Mouse (Mus musculus) inflammation-experienced regulatory T-cells, adult 6 months (primary cell): Measurements from ENCODE around the gene Eml4. TPM values are rescaled to one million over a fixed set of nuclear protein-coding genes. Genes with fewer than 3 reads are reported as not detected.

Source experiments
- ATAC-seq: one replicate; pipeline ENCODE4 v1.8.0; 2017
- polyA plus RNA-seq, 3 experiments: library from polyadenylated mRNA; unstranded; fragments of 100-300 nt; shearing (Covaris generic); gene quantifications; one replicate each; pipeline ENCODE4 v1.2.1; 2017

Eml4 gene
- polyA plus RNA-seq, 3 experiments from 2014 or later = 13.1 to 20.9 (median 19.4) TPM

GRCm38 (mm10) chr17:83382752-83383151, 32.0 kb downstream of the Eml4 start:
- no peak for ATAC-seq

DNA sequence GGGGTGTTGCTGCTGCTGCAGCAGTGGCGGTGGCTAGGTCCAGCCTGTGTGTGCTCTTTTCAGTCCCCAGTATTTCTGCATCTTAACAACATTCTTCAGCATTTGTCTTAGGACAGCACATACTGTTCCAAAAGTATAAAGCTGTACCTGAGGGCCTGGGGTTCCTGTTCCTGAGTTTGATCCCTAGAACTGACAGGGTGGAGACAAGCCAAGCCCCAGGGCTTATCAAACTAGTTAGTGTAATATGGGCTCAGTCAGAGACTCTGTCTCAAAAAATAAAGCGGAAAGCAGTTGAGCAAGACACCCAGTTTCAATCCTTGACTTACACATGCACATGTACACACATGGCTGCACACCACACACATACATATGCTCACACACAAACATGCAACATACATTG, 34.2 kb downstream of the Eml4 start:
- ATAC-seq = no peak

DNA sequence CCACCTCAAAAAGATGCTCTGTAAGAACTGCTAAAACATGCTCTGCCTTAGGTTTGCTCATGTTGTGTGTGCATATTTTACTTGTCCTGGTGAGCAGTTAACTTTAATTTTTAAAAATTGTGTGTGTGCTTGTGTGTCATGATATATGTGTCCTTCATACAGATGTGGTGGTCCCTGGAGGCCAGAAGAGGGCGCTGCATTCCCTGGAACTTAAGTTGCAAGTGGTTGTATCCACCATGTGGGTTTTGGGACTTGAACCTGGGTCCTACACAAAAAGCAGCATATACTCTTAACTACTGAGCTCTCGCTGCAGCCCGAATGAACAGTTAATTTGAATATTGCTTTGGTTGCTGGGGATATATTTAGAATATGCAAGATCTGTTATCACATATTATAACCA, 36.4 kb downstream of the Eml4 start:
- ATAC-seq = no peak

DNA sequence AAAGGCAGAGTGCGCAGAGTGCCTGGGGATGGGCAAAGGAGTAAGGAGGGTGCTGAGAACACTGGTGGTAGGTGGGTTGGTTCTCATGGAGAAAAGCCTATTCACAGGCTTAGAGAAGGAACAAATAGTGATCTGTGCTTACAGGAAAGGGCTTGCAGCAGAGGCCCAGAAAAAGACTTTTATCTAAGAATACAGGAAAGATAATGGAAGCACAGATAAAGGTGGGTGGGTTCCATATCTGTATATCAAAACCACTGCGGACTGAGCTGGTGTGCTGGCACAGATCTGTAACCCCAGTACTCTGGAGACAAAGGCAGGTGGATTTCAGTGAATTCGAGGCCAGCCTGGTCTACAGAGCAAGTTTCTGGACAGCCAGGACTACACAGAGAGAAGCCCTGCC, 43.3 kb downstream of the Eml4 start:
- no peak for ATAC-seq

DNA sequence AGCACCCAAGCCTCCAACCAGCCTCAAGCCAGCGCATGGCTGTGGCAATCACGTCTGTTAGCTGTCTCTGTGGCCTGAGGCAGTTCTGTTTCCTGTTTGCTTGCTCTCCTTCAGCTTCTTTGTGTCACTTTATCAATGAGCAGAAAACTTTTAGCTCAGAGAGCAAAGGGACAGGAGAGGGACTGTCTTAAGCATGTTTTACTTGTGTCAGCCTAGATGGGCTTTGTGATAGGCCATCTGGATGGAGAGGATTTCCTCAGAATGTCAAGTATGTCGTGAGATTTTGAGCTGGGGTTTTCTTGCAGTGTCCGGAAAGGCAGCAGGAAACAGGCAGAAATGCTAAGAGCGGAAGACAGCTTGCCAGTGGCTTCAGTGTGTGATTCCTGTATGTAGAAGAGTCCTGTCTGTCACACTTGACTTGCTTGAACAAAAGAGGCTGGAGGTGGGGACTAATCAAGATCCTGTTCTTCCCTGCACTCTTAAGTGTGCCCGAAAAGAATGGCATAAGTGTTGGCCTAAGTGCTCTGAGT, 46.9 kb downstream of the Eml4 start:
- peak; percentile 84 for ATAC-seq

DNA sequence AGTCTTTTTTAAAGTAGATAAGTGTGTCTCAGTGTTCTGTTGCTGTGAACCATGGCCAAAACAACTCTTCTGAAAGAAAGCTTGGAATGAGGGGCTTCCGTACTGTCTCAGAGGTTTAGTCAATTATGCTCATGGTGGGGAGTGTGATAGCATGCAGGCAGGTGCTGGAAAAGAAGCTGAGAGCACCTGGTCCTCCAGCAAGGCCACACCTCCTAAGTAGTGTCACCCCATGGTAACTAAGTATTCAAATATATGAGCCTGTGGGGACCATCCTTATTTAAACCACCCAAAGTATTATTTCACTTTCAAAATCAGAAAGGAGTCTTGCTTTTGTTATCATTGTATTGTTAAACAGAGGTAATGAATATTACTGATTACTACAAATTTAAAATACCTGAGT, 48.0 kb downstream of the Eml4 start:
- no peak for ATAC-seq

GRCm38 (mm10) chr17:83430607-83431006, 79.9 kb downstream of the Eml4 start:
- ATAC-seq = no peak

GRCm38 (mm10) chr17:83443406-83443805, 92.7 kb downstream of the Eml4 start:
- no peak for ATAC-seq

GRCm38 (mm10) chr17:83449583-83449982, 98.9 kb downstream of the Eml4 start:
- ATAC-seq = no peak

DNA sequence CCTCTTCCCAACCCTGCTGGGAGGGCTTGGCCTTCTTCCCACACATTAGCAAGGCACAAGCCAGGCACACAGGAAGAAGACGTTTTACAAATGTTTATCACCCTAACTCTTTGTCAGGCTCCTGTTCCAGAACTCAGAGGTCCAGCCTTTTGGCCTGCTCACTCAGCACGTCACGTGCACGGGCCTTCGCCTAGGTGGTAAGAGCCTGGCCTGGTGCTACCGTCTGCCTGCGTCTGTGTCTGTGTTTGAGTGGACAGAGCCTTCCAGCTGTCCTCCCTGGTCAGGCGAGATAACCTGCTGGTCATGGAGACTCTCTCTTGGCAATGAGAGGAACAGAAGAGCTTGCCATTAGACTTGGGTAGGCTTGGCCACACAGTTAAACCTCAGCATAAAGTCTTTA, 100.6 kb downstream of the Eml4 start:
- ATAC-seq = no peak

DNA sequence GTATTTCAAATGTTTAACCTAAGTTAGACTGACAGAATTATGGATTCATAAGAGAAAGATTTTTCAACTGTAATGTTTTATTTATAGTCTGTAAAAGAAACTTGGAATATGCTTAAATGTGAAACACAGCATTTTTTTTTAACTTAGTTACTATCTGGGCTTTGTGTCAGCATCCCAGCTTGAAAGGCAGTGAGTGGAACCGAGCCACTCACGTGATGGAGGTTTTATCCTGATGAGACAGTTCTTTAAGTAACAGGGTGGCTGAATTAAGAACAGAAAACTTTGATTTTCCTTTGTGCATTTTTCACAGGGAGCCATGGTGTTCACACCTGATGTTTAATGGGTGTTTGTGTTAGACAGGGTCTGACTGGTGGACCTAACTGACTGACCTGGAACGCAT, 101.1 kb downstream of the Eml4 start:
- ATAC-seq = no peak

DNA sequence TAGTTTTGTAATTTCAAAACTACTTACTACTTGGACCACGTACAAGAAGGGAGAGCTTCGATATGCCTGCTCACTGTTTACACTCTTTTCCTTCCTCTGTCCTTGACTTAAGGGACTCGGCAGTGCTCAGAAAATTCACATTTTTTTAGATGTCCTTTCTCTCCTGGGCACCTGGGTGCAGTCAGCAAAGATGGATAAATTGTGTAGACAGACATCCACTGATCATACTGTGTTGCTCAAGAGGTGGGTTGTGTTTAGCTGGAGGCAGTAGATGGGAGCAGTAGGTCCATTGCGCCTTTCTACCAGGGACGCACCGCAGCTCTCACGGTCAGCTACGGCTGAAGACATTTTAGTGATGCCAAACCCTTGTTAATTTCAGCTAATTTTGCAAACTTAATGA, 101.7 kb downstream of the Eml4 start:
- ATAC-seq = no peak

GRCm38 (mm10) chr17:83453587-83453986, 102.9 kb downstream of the Eml4 start:
- ATAC-seq = peak; percentile 48

DNA sequence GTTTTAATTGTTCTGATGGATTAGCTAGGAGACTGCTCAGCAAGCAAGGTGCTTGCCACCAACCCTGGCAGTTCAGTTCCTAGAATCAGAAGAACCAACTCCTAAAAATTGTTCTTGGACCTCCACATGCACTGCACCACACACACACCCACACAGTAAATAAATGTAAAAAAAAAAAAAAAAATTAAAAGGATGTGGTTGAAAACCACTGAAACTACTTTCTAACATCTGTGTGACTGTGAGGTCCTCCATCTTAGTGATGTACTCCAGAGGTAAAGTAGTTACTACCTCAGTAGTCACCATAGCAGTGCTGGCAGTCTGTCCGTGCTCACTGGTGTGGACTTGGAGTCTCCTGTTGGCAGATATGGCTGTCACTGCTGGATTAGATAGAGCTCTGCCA, 106.5 kb downstream of the Eml4 start:
- peak; percentile 85 for ATAC-seq

GRCm38 (mm10) chr17:83465969-83466368, 115.2 kb downstream of the Eml4 start:
- ATAC-seq = no peak

DNA sequence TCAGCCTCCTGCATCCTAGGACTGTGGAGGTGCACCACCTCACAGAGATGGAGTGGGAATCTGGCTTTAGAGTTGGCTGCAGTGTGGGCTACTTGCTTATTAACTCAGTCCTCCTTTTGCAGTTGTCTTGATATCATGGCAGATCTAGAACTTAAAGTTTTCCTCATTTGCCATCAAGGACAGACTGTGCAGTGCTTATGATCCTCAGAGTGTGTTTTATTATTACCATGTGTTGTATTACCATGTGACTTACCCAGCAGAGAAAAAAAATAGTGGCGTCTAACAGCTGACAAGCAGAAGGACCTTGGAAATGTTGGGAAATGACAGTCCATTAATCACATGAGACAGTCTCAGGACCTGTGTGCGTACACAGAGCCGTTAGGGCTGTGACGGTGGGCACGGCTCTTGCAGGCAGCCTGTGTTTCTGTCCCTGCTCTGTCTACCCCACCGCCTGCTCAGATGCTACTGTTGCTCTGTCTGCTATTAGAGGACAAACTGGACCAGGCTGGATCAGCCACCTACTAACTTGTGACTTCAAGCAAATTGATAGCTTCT, 116.0 kb downstream of the Eml4 start:
- no peak for ATAC-seq

DNA sequence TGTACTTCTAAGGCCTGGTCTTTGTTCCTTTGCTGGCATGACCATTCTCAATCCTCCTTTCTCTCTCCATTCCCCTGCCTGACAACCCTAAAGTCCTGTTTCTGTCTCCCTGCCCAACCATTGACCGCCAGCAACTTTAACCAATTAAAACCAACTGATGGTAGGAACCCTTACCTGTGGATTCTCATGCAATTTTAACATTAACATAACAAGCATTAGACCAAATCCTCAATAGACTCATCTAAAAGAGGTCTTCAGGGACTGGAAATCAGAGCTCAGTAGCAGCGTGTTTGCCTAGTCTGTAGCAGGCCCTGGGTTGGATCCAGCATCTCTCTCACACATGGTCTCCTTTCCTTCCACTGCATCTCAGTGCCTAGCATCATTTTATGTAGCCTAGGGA, 118.9 kb downstream of the Eml4 start:
- no peak for ATAC-seq

DNA sequence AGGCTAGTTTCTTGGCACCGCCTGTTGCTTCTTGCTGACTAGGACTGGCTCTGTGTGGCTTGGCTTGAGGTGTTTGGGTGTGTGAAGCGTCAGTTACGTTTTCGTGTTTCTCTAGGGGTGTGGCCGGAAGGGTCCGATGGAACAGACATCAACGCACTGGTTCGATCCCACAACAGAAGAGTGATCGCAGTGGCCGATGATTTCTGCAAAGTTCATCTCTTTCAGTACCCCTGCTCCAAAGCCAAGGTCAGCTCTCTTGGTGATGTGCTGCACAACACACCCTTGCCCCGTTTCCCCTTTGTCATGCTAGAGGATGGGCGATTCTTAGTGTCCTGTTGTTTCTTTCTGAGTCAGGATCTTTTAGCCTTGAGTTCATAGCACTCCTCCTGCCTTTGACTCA, 126.4 kb downstream of the Eml4 start:
- ATAC-seq = no peak

- no peak for ATAC-seq
Measured at GRCm38 (mm10) chr17:83481551-83481950, 130.8 kb downstream of the Eml4 start.

DNA sequence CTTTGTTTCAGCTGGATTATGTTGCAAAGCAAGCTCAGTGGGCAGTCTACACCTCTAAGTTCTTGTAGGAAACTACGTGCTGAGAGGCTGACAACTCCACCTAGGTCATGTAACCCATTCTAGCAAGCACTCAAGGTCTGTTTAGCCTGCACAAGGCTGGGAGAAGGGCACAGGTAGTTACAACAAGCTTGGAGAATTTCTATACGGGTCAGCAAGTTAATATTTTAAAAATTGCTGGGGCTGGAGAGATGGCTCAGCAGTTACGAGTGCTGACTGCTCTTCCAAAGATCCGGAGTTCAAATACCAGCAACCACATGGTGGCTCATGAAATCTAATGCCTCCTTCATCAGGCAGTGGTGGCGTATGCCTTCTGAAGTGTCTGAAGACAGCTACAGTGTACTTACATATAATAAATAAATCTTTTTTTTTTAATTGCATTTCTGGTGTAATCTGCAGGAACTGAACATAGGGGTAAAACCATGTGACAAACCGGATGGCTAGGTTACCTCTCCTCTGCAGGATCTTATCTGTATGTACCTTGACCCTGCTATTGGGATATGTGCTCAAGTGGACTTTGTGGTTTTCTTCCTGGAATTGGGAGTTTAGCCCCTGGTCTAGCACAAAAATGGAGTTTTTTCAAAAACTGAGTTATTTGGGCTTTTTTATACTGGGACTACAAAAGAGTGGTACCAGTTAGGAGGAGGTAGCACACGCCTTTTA, 132.2 kb downstream of the Eml4 start:
- ATAC-seq = no peak

DNA sequence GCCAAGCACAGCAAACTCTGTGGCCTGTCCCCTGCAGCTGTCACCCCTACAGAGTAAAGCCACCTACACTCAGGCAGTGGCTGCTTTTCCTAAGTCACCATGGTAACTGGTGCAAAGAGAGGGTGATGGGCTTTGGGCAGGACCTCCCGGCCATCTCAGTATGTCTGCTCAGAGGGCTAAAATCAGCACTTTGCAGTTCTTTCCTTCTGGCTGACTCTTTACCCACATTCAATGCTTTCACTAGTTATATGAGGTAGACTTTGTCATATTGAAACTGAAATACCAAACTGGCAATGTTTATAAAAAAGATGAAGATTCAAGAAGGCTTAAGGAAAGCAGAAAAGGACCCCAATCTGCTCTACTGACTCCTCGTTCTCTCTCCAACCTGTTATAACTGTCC, 133.1 kb downstream of the Eml4 start:
- peak; percentile 54 for ATAC-seq

GRCm38 (mm10) chr17:83487762-83488161, 137.0 kb downstream of the Eml4 start:
- ATAC-seq = no peak

- no peak for ATAC-seq
Measured at GRCm38 (mm10) chr17:83498889-83499288, 148.2 kb downstream of the Eml4 start.

DNA sequence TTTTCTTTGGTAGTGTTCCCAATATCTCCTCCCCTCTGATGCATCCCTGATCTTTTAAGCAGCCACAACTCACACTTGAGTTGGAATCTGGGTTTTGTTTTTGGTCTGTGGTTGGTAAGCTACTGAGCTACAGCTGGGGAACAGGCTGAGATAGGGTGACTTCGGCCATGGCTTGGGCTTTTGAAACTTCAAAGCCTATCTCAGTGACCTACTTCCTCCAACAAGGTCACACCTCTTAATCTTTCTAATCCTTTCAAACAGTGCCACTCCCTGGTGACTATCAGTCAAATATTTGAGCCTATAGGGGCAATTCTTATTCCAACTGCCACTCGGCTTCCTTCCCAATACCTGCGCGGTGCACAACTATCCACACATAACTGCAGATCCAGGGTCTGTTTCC, 149.0 kb downstream of the Eml4 start:
- no peak for ATAC-seq

DNA sequence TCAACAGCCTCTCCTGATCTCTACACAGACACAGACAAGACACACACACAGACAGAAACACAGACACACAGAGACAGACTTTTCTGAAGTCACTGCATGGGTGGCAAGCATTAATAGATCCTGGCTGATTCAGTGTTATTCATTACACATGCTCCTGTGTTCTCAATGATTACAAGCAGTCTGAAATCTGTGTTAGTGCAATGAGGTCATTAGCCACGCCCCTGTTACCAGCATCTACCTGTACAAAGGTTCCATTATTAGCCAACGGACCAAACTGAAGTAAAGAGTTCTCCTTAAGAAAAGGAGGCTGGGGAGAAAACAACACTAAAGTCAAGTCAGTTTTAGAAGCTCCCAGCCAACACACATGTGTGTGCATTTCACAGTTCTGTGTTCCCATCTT, 153.0 kb downstream of the Eml4 start:
- ATAC-seq = no peak
